Mouse (Mus musculus): ENCODE measurements around the gene Ap1ar.
"Not testable (repeated sequence)": the region's sequence is repeated elsewhere in the genome, so short reads cannot be mapped to it uniquely, and the experiment has no call there.

The Ap1ar gene

GRCm38 (mm10) chr3:127796271-127796670, 41.1 kb downstream of the Ap1ar start:
- DNase-seq (ENCODE audit: low spot score in 2 of 2): no peak

GRCm38 (mm10) chr3:127795762-127796161, 41.6 kb downstream of the Ap1ar start:
- no peak for DNase-seq (ENCODE audit: low spot score in 2 of 2)

- DNase-seq (ENCODE audit: low spot score in 2 of 2): no peak
These were observed 44.3 kb downstream of the Ap1ar start for GRCm38 (mm10) chr3:127793022-127793421.

GRCm38 (mm10) chr3:127791595-127792561, 45.4 kb downstream of the Ap1ar start:
- no peak for DNase-seq (ENCODE audit: low spot score in 2 of 2)

GRCm38 (mm10) chr3:127791056-127791483, 46.3 kb downstream of the Ap1ar start:
- no peak for DNase-seq (ENCODE audit: low spot score in 2 of 2)

- DNase-seq (ENCODE audit: low spot score in 2 of 2): no peak
These were observed 46.9 kb downstream of the Ap1ar start for GRCm38 (mm10) chr3:127790234-127791055.

GRCm38 (mm10) chr3:127789500-127790191, 47.7 kb downstream of the Ap1ar start, which contains the start of gene Tifa:
Tifa (plus strand) TSS chr3:127789805.
- DNase-seq (ENCODE audit: low spot score in 2 of 2): no peak

- no peak for DNase-seq (ENCODE audit: low spot score in 2 of 2)
These were observed 48.4 kb downstream of the Ap1ar start for GRCm38 (mm10) chr3:127788919-127789318.

GRCm38 (mm10) chr3:127788038-127788437, 49.3 kb downstream of the Ap1ar start:
- no peak for DNase-seq (ENCODE audit: low spot score in 2 of 2)

GRCm38 (mm10) chr3:127787032-127787431, 50.3 kb downstream of the Ap1ar start:
- DNase-seq (ENCODE audit: low spot score in 2 of 2): no peak

GRCm38 (mm10) chr3:127783680-127784079, 53.6 kb downstream of the Ap1ar start:
- DNase-seq (ENCODE audit: low spot score in 2 of 2): not testable (repeated sequence)

- DNase-seq (ENCODE audit: low spot score in 2 of 2): no peak
These were observed 54.4 kb downstream of the Ap1ar start for GRCm38 (mm10) chr3:127782921-127783320.

GRCm38 (mm10) chr3:127780921-127781320, 56.4 kb downstream of the Ap1ar start:
- no peak for DNase-seq (ENCODE audit: low spot score in 2 of 2)

- no peak for DNase-seq (ENCODE audit: low spot score in 2 of 2)
These were observed 57.2 kb downstream of the Ap1ar start, which contains the start of gene Alpk1 for GRCm38 (mm10) chr3:127780021-127780644. Alpk1 (minus strand) TSS chr3:127780527.

GRCm38 (mm10) chr3:127769146-127769545, 68.2 kb downstream of the Ap1ar start:
- no peak for DNase-seq (ENCODE audit: low spot score in 2 of 2)

GRCm38 (mm10) chr3:127765971-127766370, 71.4 kb downstream of the Ap1ar start:
- no peak for DNase-seq (ENCODE audit: low spot score in 2 of 2)

- DNase-seq (ENCODE audit: low spot score in 2 of 2): no peak
These were observed 72.8 kb downstream of the Ap1ar start for GRCm38 (mm10) chr3:127764541-127764940.

GRCm38 (mm10) chr3:127763076-127763612, 74.2 kb downstream of the Ap1ar start:
- peak; percentile 27 to 62 for DNase-seq (ENCODE audit: low spot score in 2 of 2)

GRCm38 (mm10) chr3:127762403-127762802, 74.9 kb downstream of the Ap1ar start:
- DNase-seq (ENCODE audit: low spot score in 2 of 2): no peak

- peak; percentile 17 to 26 for DNase-seq (ENCODE audit: low spot score in 2 of 2)
These were observed 78.1 kb downstream of the Ap1ar start for GRCm38 (mm10) chr3:127759212-127759611.

- DNase-seq (ENCODE audit: low spot score in 2 of 2): no peak
These were observed 78.5 kb downstream of the Ap1ar start for GRCm38 (mm10) chr3:127758806-127759205.

Measured in frontal cortex, postnatal 25 days (tissue).